Comparison of ENCODE assay signal across 18 mouse cellular contexts in genomic region chr7:71530922-71531321, GRCm38 (mm10).
A peak's percentile ranks its signal among the peaks of the same experiment; 100 is the strongest.
DNase-seq lines count a peak whose midpoint lies in the region; ATAC-seq lines count a peak whose summit lies in the region.
"Had no signal": no experiment of that assay in that cellular context is flagged by ENCODE, and none has a peak within 500 bp of the region (broad histone marks: within the 10 kb centered on the region; RNA-seq: fewer than 3 reads in every experiment).

No protein-coding gene starts in this region.

- no peak overlapping the region for H3K9ac ChIP-seq in heart, embryonic 14.5 days (ENCODE audit: low read length)
- no peak overlapping the region for H3K9ac ChIP-seq in limb, embryonic 11.5 days (ENCODE audit: low read length)
- no peak overlapping the region for H3K9ac ChIP-seq in embryonic facial prominence, embryonic 15.5 days
- H3K9ac ChIP-seq: embryonic facial prominence, embryonic 12.5 days had no signal

- peak overlapping the region; percentile 1 to 13; a peak in 3 of 4 replicates for H3K27ac ChIP-seq in heart, embryonic 14.5 days (replicated peaks in 1 of 2; ENCODE audit: control insufficient read depth in 1 of 2, insufficient read depth in 1 of 2, low read depth in 2 of 2, low read length in 2 of 2)
- peak overlapping the region; percentile 32; the same call in 1 of the 2 replicates for H3K27ac ChIP-seq in limb, embryonic 11.5 days (replicated peaks; ENCODE audit: low read depth, low read length)
- no peak overlapping the region for H3K27ac ChIP-seq in limb, embryonic 10.5 days
- H3K27ac ChIP-seq in embryonic facial prominence, embryonic 15.5 days (replicated peaks), result peak overlapping the region; percentile 65; the same call in 1 of the 2 replicates
- H3K27ac ChIP-seq: forebrain, embryonic 10.5 days; hindbrain, postnatal 0 days had no signal

- H3K4me1 ChIP-seq in heart, embryonic 14.5 days (ENCODE audit: control insufficient read depth in 2 of 2, insufficient read depth in 2 of 2, low read length in 2 of 2), result peaks cover 6 to 7% of the 10 kb centered on the region in 2 experiments; a peak in 3 of 4 replicates
- H3K4me1 ChIP-seq in limb, embryonic 11.5 days (ENCODE audit: control insufficient read depth, insufficient read depth, low read length), result peaks cover 15% of the 10 kb centered on the region; the same call in 1 of the 2 replicates
- peaks cover 35% of the 10 kb centered on the region for H3K4me1 ChIP-seq in limb, embryonic 10.5 days
- H3K4me1 ChIP-seq in embryonic facial prominence, embryonic 15.5 days, result 0 out of 2 replicates have a peak, but pooled peaks cover 6% of the 10 kb centered on the region
- H3K4me1 ChIP-seq: forebrain, embryonic 10.5 days had no signal

- no peak for ATAC-seq in heart, embryonic 14.5 days (ENCODE audit: insufficient number of reproducible peaks, insufficient read depth, low FRiP score, low read depth)
- ATAC-seq in limb, embryonic 11.5 days (ENCODE audit: insufficient number of reproducible peaks, low FRiP score, low TSS enrichment, low read depth), result no peak
- no peak for ATAC-seq in embryonic facial prominence, embryonic 15.5 days (ENCODE audit: insufficient number of reproducible peaks, low FRiP score, low TSS enrichment, low read depth)
- peak; percentile 37; the same call in 1 of the 2 replicates for ATAC-seq in granulocyte monocyte progenitor cell, adult 5-6 weeks (replicated peaks; ENCODE audit: poor library complexity, severe bottlenecking)
- ATAC-seq: CD4-positive, CD25-positive, alpha-beta regulatory T cell, adult 4 months; hindbrain, postnatal 0 days; midbrain, embryonic 16.5 days had no signal

- no peak for DNase-seq in heart, adult 9 months (ENCODE audit: low spot score in 2 of 2)
- DNase-seq in limb, embryonic 11.5 days (ENCODE audit: low spot score), result no peak
- no peak for DNase-seq in limb, embryonic 10.5 days (ENCODE audit: low spot score)
- no peak for DNase-seq in layer of hippocampus, postnatal 25 days (ENCODE audit: extremely low spot score in 1 of 2, low spot score in 1 of 2)
- DNase-seq: adrenal gland, postnatal 36 days; cerebellum, adult 2 months; retina, postnatal 1 day; right cerebral cortex, postnatal 4 days; thymus, postnatal 14 days had no signal

- H3K9me3 ChIP-seq in heart, embryonic 14.5 days (ENCODE audit: control insufficient read depth, low read length), result no peaks in the 10 kb centered on the region
- no peaks in the 10 kb centered on the region for H3K9me3 ChIP-seq in limb, embryonic 11.5 days (ENCODE audit: control insufficient read depth, low read length)
- H3K9me3 ChIP-seq in limb, embryonic 10.5 days (replicated peaks), result no peaks in the 10 kb centered on the region
- no peaks in the 10 kb centered on the region for H3K9me3 ChIP-seq in embryonic facial prominence, embryonic 15.5 days (replicated peaks)
- H3K9me3 ChIP-seq: embryonic facial prominence, embryonic 12.5 days; forebrain, embryonic 10.5 days had no signal

- no peaks in the 10 kb centered on the region for H3K27me3 ChIP-seq in heart, embryonic 14.5 days (ENCODE audit: control insufficient read depth, insufficient read depth, low read length)
- no peaks in the 10 kb centered on the region for H3K27me3 ChIP-seq in limb, embryonic 11.5 days (ENCODE audit: control insufficient read depth, insufficient read depth, low read length)
- H3K27me3 ChIP-seq in limb, embryonic 10.5 days (ENCODE audit: low read depth, poor library complexity, severe bottlenecking), result no peaks in the 10 kb centered on the region
- no peaks in the 10 kb centered on the region for H3K27me3 ChIP-seq in embryonic facial prominence, embryonic 15.5 days
- H3K27me3 ChIP-seq: embryonic facial prominence, embryonic 12.5 days had no signal

- no peak overlapping the region for H3K4me3 ChIP-seq in heart, embryonic 14.5 days (ENCODE audit: control insufficient read depth in 1 of 2, insufficient read depth in 1 of 2, low read depth in 1 of 2, low read length in 2 of 2)
- H3K4me3 ChIP-seq in limb, embryonic 11.5 days (ENCODE audit: low read depth, low read length), result no peak overlapping the region
- no peak overlapping the region for H3K4me3 ChIP-seq in limb, embryonic 10.5 days
- H3K4me3 ChIP-seq in embryonic facial prominence, embryonic 15.5 days (replicated peaks), result no peak overlapping the region
- H3K4me3 ChIP-seq: embryonic facial prominence, embryonic 12.5 days; forebrain, embryonic 10.5 days had no signal

- no peaks in the 10 kb centered on the region for H3K36me3 ChIP-seq in heart, embryonic 14.5 days (ENCODE audit: control insufficient read depth, insufficient read depth, low read length)
- H3K36me3 ChIP-seq in limb, embryonic 11.5 days (ENCODE audit: control insufficient read depth, insufficient read depth, low read length), result no peaks in the 10 kb centered on the region
- H3K36me3 ChIP-seq in limb, embryonic 10.5 days, result no peaks in the 10 kb centered on the region
- no peaks in the 10 kb centered on the region for H3K36me3 ChIP-seq in embryonic facial prominence, embryonic 15.5 days
- H3K36me3 ChIP-seq: embryonic facial prominence, embryonic 12.5 days; forebrain, embryonic 10.5 days; G1E had no signal

- WGBS in heart, embryonic 14.5 days, result 80% methylated on average over 4 of the region's 4 CpGs
- 80% methylated on average over 4 of the region's 4 CpGs for WGBS in limb, embryonic 11.5 days
- 84% methylated on average over 4 of the region's 4 CpGs for WGBS in limb, embryonic 10.5 days
- WGBS in embryonic facial prominence, embryonic 15.5 days, result 59% methylated on average over 4 of the region's 4 CpGs

- H3K4me2 ChIP-seq in heart, embryonic 14.5 days (ENCODE audit: low read length), result no peak overlapping the region
- H3K4me2 ChIP-seq in limb, embryonic 11.5 days (ENCODE audit: low read depth, severe bottlenecking), result no peak overlapping the region
- no peak overlapping the region for H3K4me2 ChIP-seq in embryonic facial prominence, embryonic 15.5 days (replicated peaks)
- H3K4me2 ChIP-seq: embryonic facial prominence, embryonic 12.5 days had no signal
